Mouse (Mus musculus) embryo, embryonic 10 days (tissue): Measurements from ENCODE around the gene Kif6.

Source experiments
- DNase-seq: peaks from one replicate; pipeline ENCODE4 v3.0.0-alpha.2; 2015; ENCODE audit warnings: low spot score

Gene Kif6

DNA sequence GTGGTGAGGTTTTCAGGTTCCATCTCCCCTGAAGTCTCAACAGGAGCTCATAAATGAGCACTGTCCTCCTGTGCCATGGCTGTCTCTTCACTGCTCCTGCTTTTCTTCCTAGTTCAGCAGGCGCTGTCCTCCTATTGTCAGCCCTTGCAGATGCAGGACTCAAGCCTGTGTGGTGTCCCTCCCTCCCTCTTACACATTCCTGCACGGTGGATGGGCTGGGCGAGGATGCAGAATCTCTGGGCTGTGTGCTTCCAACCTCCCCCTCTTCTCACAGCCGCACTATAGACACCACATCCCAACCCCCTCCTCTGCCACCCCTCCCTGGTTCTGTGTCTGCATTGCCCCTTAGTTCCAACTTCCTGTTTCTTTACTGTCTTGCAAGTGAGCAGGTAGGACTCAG, 240.8 kb downstream of the Kif6 start:
- DNase-seq: no peak

DNA sequence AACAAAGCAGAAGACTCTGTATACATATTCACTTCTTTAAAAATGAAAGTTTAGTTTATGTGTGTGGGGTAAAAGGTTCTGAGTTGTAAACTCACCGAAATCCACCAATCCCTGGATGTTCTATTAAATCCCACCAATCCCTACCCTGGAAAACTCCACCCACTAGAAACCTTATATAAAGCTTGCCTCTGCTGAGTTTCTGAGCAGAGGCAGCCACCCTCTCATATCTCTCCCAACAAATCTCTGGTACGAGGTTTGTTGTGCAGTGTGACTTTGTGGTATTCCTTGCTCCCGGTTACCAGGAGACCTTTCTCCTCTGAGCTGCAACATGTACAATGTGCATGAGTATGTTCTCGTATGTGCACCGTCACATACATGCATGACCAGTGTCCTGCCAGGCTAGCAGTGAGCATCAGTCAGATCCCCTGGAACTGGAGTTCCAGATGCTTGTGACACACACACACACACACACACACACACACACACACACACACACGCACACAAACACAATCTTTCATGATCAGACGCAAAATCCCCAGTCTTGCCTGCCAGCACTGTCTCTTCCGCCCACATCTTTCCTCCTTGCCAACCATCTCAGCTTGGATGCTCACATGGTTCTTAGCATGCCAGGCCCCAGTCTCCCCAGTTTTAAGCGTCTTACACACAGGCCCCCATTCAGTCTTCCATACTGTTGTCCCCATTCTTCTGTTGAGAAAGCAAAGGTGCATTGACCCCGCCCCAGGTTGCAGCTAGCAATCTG, 245.3 kb downstream of the Kif6 start:
- no peak for DNase-seq

DNA sequence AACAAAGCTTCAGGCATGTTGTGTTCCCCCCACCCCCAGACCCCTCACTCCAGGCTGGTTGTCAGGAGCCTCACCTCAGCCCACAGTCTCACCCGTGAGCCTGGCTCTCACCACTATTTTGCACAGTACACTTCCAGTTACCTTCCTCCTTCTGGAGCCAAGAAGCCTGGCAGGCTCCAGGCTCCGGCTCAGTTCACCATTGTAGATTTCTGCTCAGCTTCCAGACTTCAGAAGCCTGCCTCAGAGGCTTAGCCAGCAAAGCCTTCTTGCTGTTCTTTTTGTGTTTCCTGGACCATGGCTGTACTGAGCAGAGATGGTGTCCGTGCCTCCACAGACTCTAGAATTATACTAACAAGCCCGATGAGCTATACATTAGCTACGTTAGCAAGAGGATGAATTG, 248.7 kb downstream of the Kif6 start:
- DNase-seq: no peak

DNA sequence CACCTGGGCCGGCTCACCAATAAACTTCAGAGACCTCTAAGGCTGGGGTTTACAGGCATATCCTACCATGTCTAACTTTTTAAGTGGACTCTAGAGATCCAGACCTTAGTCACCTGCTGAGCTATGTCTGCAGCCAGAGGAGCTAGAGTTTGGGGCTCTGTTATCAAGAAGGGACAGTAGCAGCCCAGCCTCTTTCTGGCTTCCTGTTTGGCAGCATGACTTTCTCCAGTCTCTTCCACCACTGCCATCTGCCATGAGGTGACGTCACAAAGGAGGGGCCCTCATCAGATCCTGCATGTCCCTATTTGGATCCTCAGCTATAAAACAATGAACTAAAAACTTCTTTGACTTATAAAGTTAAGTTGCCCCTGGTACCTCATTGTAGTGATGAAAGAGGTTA, 250.7 kb downstream of the Kif6 start:
- no peak for DNase-seq

DNA sequence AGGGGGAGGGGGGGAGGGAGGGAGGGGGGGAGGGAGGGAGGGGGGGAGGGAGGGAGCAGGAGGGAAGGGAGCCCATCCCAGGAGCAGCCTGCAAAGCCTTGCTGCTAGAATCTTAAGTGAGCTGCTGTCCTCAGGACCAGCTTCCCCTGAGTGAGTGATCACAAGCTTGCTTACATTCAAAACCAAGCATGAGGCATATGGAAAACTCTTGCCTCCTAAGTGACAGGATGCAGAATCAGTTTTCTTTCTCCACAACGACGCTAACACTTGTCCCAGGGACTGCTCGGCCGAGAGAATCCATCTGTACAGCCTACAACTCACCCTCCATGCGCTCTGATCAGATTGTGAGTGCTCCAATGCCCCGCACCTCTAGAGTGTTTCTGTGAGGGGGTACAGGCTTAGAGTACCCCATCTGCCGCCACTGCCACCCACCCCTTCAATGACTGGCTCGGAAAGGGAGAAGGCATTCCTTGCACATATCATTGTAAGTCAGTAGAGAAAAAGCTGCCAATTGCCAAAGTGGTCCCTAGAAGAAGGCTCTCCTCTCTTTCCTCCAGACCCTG, 251.8 kb downstream of the Kif6 start:
- no peak for DNase-seq

DNA sequence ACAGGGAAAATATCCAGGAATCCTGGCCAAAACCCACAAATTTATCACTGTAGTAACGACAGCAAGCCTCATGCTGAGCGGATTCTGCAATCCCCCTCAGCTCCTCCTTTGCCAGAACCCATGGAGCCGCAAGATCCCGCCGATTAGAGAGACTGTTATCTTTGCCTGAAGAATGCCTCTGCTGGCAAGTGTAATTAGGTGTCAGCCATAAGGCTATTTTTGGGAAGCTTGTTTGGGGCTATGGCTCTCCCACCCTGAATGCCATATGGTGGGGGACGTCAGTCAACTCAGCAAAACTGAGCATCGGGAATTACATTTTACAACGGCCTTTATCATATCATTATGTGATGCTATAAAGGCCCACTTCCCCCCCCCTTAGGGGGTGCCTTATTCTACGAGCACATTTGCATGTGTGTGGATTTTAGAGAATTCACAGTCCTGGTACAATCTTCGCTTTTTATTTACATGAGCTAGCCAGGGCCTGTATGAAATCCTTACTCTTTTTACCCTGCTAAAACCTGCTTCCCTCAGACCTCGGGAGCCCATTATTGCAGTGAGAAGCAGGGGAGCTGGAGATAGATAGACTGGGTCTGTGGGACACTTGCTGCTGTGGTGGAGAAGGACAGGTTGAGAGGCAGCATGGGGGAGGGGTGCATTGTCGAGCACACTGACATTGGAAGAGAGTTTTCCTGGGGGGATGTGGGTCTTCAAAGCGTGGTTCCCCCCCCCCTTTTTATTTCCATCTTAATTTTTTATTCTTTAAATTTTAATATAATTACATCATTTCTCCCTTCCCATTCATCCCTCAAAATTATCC, 252.6 kb downstream of the Kif6 start:
- DNase-seq: no peak

DNA sequence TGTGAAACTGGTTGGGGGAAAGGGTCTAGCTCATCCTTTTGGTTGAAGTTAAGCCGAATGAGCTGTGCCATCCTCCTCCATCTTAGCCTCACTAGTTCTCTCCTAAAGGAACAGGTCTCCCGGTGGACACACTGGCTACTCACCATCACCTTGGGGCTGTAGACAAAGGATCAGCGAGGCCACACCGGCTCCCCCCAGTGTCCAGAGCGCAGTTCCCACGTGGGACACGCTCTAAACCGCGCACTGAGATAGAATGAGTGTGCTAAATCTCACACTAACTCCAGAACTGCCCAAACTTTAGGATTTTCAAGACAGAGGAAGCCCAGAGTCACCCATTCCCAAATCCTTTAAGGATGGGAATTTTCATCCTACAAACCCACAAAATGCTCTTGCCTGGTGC, 254.3 kb downstream of the Kif6 start:
- no peak for DNase-seq

DNA sequence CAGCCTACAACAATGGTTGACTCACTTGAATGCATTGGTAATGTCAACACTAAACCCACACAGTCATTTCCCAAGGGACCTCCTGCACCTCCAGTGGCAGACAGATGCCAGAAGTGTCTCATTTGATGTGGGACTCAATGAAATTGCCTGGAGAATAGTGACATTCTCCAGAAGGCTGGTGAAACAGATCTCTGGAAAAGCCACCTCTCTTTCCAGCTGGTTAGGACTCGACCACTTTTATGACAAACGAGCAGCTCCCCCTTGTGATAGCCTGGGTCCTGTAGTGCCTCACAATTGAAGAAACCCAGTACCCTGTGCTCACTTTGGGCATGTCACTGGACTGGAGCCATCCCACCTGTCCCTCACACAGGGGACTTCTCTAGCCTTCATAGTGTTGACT, 257.4 kb downstream of the Kif6 start:
- peak; percentile 53 for DNase-seq

DNA sequence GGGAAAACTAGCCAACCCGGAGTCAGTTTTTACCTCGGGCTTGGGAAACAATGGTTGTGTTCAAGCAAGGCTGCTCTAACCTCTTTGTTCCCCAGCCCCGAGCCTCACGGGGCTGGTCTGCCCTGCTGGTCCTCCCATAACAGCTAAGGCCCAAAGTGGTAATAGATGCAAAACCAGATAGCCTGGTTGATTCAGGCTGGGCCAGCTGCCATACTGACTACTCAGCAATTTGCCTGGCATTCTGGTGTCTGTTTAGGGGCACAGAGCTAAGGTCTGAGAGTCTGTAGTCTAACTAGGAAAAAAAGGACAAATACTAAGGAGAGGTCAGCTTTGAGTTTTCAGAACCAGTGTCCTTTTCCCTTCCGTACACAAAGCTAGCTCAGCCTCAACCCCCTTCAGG, 259.8 kb downstream of the Kif6 start:
- no peak for DNase-seq

DNA sequence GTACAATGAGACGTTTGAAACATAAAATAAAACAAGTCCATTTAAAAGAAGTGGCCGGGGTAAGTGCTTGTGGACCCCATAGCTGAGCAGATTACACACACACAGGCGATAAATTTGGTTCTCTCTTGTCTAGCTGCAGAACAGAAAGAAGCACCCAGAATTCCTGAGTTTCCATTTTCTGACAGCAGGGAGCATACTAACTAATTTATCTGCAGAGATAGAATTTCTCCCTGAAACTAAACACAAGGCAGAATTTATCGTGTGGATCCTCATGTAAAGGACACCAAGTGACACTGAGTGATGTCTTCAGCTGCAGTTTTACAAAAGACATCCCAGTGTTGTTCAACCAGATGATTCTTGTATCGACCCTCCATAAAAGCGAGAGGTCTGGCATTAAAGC, 260.5 kb downstream of the Kif6 start:
- no peak for DNase-seq

DNA sequence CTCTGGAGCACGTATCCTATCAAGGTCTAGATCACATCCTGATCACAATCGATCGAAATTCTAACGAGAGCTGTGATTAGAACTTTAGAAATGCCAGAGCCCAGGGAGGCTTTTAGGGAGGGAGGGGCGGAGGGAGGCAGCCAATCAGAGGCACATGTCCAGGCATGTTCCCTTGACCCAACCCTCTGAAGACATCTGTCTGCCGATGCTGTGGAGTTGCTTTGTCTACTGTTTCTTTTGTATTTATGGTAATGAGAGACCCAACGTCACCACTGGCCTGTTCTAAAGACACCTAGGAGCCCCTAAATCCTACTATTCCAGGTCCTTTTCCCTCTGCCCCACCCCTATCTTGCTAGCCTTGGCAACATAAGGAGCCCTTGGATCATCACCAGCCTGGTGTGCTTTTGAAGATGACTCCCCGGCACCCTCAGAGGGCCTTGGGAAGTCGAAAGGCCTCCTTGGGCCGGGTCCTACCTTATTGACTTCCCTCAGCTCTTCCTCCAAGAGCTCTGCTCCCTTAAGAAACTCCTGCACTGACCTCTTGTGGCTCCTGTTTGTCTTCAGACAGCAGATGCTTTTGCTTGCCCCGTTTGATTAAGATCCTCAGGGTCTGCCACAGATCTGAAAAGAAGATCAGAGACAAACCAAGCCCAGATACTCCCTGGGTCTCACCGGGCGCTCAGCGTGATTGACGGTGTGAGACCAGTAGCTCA, 261.2 kb downstream of the Kif6 start:
- peak; percentile 46 for DNase-seq

DNA sequence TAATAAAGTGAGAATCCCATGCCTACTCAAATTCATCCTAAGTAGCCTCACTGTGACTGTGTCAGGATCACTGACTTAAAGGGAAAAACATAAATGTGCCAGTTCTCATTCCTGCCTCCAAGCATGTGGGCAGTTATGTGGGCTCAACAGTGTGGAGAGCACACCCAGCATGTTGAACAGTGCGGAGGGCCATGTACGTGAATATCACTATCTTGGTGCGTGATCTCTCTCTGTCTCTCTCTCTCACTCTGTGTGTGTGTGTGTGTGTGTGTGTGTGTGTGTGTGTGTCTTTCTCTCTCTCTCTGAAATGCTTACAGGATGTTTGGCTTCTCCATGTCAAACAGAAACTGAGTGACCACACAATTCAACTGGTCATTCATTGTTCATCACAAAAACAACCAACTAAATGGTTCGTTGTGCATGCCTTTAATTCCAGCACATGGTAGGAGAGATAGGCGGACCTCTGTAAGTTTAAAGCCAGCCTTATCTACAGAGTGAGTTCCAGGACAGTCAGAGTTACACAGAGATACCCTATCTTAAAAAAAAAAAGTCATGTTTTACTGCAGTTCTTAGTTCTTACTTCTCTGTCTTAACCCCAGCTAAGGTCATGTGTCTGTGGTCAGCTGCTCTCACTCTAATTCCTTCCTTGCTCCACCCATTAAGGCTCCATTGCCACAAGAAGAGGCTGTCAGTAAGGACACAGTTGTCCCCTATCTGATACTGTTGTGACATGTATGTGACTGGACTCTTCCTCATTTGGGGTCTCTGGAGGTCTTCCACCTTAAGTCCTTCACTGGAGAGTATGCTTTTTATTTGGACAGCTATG, 266.2 kb downstream of the Kif6 start:
- DNase-seq: no peak

DNA sequence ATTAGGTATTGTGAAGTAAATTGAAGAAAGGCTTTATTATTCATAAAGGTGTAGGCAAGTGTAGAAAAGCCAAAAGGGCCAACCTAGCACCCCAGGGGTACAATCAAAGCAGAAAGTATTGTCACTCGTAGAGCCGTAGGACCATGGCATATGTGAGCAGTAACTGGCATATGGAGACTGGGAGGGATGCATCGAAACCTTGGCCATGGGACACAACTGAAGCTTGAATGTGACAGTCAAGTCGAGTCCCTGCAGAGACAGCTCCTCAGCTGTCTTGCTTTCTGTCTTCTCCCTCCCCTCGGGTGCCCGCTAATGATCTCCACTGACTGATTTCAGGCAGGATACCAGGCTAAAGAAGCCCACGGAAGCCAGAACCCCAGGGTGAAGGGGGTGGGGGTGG, 266.9 kb downstream of the Kif6 start:
- no peak for DNase-seq

DNA sequence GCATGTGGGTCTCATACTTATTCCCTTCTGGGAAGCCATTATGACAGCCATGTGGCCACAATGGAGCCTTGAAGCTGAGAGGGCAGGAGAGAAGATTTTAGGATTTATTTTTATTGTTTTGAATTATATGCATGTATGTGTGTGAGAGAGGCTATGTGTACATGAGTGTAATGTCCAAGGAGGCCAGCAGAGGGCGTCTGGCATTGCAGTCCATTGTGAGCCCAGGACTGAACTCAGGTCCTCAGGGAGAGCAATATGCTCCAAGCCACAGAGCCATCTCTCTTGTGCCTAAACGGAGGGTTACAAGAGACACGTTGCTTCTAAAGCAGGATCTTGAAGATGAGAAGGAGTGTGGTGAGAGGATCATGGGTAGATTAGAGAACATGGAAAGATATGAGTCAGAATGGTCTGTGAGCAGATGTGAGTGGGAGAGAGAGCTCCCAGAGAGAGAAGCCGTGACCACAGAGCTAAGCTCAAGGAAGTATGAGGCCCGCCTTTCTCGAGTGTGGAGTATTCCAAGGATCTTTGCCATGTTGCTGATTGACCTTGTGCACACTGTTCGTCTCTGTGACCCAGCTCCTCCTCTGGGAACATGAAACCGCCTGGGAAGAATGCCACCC, 268.3 kb downstream of the Kif6 start:
- DNase-seq: no peak

DNA sequence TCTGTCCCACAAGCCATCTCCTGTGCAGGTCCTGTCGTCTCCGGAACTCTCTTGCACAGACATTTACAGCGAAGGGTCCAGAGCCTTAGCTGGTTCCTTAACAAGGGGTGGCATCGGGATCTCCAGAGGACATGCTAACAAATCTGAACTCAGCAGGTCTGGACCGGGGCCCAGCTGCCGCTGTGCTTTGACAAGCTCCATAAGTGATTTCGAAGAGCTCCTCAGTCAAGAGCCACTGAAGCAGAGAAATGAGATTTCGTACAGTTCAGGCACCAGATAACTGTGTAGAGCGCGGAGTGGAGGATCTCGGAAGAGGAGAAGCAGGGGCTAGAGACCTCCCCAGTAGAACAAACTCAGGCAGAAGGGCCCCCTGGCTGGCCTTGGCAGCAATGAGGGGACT, 270.1 kb downstream of the Kif6 start:
- no peak for DNase-seq

DNA sequence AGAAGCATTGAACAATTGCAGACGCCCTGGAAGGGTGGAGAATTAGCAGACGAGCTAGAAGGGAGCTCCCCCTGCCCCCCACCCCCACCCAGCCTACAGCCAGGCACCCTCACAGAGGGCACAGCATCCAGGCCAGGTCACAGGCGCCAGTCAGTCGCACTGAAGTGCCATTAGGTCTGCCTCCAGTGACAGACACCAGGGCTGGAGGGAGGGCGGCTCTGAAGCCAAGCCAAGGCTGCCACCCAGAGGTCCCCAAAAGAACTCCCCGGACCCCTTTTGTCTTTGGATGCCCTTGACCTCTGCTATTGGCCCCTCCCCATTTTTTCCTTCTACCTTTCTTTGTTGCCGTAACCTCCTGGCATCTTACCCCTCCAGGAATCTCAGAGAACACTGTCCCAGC, 274.7 kb downstream of the Kif6 start:
- DNase-seq: peak; percentile 71

DNA sequence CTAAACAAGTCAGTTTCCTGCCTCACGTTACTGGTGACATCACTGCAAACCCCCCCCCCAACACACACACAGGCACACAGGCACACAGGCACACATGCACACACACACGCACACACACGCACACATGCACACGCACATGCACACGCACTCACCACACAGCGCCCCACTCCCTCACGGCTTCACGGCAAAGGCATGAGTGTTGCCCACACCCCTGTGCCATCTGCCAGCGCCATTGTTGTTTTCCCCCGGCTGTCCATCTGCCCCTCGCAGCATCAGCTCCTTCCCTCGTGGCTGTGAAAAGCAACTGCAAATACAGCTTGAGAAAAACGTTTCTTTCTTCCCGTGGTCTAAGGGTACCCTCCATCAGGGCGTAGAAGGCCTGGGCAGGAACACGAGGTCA, 275.9 kb downstream of the Kif6 start:
- no peak for DNase-seq

DNA sequence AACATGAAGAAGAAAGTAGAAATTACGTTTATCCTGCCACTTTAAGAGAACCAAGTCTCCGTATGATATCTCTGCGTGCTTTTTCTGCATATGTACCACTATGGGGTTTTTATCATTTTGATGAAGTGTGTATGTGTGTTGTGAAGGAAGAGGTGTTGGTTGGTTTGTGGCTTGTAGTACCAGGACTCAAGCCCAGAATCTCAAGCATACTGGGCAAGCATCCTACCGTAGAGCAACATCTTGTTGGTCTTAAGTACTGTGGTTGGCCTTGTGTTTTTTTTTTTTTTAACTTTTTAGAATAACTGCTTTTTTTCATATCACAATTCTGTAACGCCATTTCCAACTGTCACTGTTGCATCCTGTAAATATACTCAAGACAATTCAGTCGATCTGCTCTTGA, 277.5 kb downstream of the Kif6 start:
- DNase-seq: no peak

DNA sequence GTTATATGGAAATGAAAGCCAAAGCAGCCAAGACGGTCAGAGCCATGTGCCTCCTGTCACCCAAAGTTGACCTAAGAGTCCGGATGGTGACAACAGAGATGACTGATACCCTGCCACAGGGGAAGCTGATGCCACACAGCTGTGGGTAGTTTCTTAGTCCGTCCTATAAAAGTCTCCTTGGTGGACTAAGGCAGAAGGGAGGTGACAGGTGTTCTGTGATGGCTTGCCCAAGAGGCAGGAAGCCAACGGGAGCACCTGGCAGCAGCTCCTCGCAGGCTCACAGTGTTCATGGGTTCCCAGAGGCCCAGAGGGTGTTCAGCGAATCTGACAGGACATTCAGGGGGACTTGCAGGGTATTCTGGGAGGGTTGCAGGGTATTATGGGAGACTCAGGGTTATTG, 279.5 kb downstream of the Kif6 start:
- DNase-seq: no peak

DNA sequence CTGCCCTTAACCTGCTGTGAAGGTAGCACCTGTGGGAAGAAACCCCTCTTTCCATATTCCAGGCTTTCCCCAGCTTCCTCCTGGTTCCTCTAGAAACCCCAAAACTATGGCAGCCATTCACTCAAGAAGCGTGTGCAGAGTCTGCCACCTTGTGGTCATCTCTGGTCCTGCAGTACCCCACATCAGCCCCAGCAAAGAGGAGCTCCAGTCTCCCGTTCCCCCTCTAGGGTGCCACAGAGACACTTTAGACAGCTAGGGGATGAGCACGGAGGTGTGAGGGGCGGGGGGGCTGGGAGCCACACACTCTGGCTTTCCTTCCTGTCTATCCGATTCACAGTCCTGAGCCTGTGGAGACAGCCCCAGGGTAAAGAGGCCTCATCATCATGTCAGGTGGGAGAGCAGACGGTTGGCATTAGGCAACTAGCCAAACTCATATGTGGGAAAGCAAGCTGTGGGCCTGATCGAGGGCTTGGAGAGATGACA, 284.0 kb downstream of the Kif6 start:
- DNase-seq: peak; percentile 85

DNA sequence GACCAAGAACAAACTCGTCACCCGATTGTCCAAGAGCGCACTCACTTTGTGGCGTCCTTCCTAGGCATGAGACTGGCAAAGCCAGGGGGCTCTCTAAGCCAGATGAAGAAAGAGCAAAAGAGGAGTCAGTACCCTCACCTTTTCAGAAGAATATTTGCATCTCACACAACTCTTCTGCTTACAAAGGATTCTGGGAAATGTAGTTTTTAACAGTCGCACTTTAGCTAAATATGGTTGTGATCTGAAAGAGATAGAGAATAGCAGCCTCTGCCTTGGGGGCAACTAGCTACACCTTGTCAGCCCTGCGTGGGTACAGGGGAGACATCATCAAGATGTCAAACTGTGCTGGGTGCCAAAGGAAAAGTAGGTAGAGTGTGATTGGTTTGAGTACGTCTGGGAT, 287.7 kb downstream of the Kif6 start:
- no peak for DNase-seq
